Mouse (Mus musculus) spleen, adult 2 months (tissue): Measurements from ENCODE around the gene Slc26a1. TPM values are rescaled to one million over a fixed set of nuclear protein-coding genes. Genes with fewer than 3 reads are reported as not detected.
A peak's percentile ranks its signal among the peaks of the same experiment; 100 is the strongest.

Source experiments
- DNase-seq, 2 experiments: peaks; one replicate each; pipeline versions ENCODE4 v3.0.0 to v3.0.0-alpha.2; 2012 to 2021; ENCODE audit warnings: low spot score in 2 of 2, low read depth in 1 of 2
- H3K27ac ChIP-seq: fragments of 200-500 bp; 2 replicates; pipeline ENCODE4 v1.5.1; 2012; ENCODE audit warnings: low read length, inconsistent platforms; ENCODE audit not compliant: insufficient read depth
- H3K27me3 ChIP-seq: fragments of 200-500 bp; 2 replicates; pipeline ENCODE4 v1.6.1; 2012; ENCODE audit warnings: mild to moderate bottlenecking, moderate library complexity, low read length, inconsistent platforms; ENCODE audit not compliant: control insufficient read depth, insufficient read depth
- H3K36me3 ChIP-seq: fragments of 200-500 bp; 2 replicates; pipeline ENCODE4 v1.6.1; 2012; ENCODE audit warnings: mild to moderate bottlenecking, low read length, inconsistent platforms; ENCODE audit not compliant: control insufficient read depth, insufficient read depth
- H3K4me1 ChIP-seq: fragments of 200-500 bp; 2 replicates; pipeline ENCODE4 v1.6.1; 2011; ENCODE audit warnings: inconsistent platforms; ENCODE audit not compliant: control insufficient read depth, insufficient read depth, insufficient read length
- H3K4me3 ChIP-seq: fragments of 200-500 bp; 2 replicates; pipeline ENCODE4 v1.5.1; 2011; ENCODE audit warnings: mild to moderate bottlenecking, inconsistent platforms; ENCODE audit not compliant: insufficient read depth, insufficient read length; ENCODE audit errors: extremely low read depth
- CTCF ChIP-seq: fragments of 200-500 bp; IDR thresholded peaks from 2 replicates; pipeline ENCODE4 v1.5.1; 2011; ENCODE audit warnings: mild to moderate bottlenecking, inconsistent platforms; ENCODE audit not compliant: insufficient read depth, insufficient read length, insufficient replicate concordance; ENCODE audit errors: extremely low read depth
- POLR2A ChIP-seq: fragments of 200-500 bp; IDR thresholded peaks from 2 replicates; pipeline ENCODE4 v1.6.1; 2011; ENCODE audit warnings: low read depth, low read length, inconsistent platforms
- WGBS: fragments of 180-500 bp; shearing (Covaris S2); methylation state at CpG from one replicate; pipeline ENCODE4 v1.1.7; 2018; 5-methylcytosine and 5-hydroxymethylcytosine counted together
- polyA plus RNA-seq: library from polyadenylated mRNA; depleted of rRNA; stranded (reverse); fragments of >200 nt; gene quantifications from 2 replicates; pipeline ENCODE4 v1.2.3, GENCODE M21; 2012; rRNA removed

The Slc26a1 gene
- polyA plus RNA-seq, 1 experiment: 1.0 TPM

DNA sequence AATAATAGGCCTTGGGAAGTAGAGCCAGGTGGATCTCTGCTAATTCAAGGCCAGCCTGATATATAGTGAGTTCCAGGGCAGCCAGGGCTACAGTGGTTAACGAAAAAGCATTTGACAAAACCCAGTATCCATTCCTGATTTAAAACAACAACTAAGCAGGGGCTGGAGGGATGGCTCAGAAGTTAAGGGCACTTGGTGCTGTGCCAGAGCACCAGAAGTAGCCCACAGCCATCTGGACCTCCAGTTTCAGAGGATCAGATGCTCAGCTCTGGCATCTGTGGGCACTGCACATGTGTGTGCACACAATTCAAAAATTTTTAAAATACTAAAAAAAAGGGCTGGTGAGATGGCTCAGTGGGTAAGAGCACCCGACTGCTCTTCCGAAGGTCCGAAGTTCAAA lies 41.7 kb downstream of the Slc26a1 start:
- H3K27me3 ChIP-seq: no peaks in the 10 kb centered on the region
- no peak for DNase-seq
- H3K27ac ChIP-seq: no peak overlapping the region
- H3K36me3 ChIP-seq: peaks cover 2% of the 10 kb centered on the region
- no peak overlapping the region for H3K4me3 ChIP-seq
- H3K4me1 ChIP-seq: no peaks in the 10 kb centered on the region
- WGBS: 90% methylated on average over 4 of the region's 4 CpGs
- no peak for TF ChIP-seq POLR2A

- Histone ChIP-seq H3K36me3 (no peaks in the 10 kb centered on the region), H3K4me1 (peaks cover 2% of the 10 kb centered on the region; the same call in 1 of the 2 replicates), H3K27ac (peak within 1 kb of the TSS; percentile 91), H3K27me3 (no peaks in the 10 kb centered on the region), H3K4me3 (peak within 1 kb of the TSS; percentile 77)
- under 1% methylated on average over 58 of the region's 58 CpGs for WGBS
- peak; percentile 88 to 91 for DNase-seq
- TF ChIP-seq POLR2A: peak; percentile 95
- TF ChIP-seq CTCF: no peak
Observed at GRCm38 (mm10) chr5:108629634-108630483, 45.5 kb downstream of the Slc26a1 start, which contains the start of the genes Gak and Tmem175. Gene Gak, minus strand, starts transcription at chr5:108629755. Gene Tmem175, plus strand, starts transcription at chr5:108629770.

DNA sequence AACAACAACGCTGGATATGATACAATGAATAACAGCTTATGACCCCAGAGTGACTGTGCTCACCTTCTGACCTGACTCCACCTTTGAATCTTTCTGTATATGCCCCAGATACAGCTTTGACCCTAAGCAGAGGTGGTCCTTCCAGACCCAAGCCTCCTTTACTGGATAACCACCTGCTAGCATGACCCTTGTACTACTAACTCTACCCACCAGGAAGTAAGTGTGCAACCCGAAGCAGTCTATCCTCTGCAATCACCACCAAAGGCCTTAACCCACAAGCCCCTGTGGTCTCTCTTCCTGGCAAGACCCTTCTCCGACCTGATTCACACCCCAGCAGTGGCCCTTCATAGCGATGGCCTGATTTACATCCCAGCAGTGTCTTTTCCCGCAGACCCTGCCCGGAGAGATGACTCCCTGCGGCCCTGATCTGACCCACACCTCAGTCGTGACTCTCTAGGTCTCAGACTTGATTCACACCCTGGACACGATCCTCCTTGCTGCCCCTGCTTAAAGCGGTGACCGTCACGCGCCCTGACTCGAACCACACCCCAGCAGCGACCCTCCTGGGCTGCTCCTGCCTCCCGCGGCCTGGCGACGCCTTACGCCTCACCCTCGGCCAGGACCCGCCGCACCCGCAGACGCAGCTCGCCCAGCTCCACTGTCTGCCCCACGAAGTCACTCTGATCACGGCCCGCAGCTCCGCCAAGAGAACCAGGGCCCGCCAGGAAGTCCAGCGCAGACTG lies 46.3 kb downstream of the Slc26a1 start:
- H3K27me3 ChIP-seq: no peaks in the 10 kb centered on the region
- peak overlapping the region; percentile 91 for H3K27ac ChIP-seq
- H3K4me1 ChIP-seq: peaks cover 2% of the 10 kb centered on the region; the same call in 1 of the 2 replicates
- TF ChIP-seq POLR2A (no peak), CTCF (no peak)
- peaks cover 6% of the 10 kb centered on the region for H3K36me3 ChIP-seq
- DNase-seq: peak in 1 of 2 experiments; percentile 14
- H3K4me3 ChIP-seq: peak overlapping the region; percentile 77
- WGBS: under 1% methylated on average over 32 of the region's 32 CpGs

DNA sequence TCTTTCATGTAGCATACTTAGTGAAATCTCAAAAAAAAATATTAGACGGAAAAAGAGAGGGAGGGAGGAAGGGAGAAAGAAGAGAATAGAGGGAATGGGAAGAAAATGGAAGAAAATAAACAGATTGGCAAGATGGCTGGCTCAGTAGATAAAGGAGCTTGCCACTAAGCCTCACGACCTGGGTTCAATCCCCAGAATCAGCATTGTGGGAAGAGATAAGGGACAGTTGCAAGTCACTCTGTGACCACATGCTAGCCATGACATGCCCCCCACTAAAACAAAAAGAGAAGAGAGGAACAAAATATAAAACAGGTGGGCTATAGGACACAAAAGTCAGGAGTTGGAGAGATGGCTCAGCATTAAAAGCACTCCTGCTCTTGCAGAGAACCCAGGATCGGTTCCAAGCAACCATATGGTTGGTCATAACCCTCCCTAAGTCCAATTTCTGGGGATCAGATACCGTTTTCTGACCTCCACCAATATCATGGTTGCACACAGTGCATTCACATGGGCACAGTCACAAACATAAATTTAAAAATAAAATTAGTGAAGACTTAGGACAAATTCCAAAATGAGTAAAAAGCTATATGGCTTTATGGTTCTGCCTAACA lies 49.2 kb downstream of the Slc26a1 start:
- peaks cover 28% of the 10 kb centered on the region for H3K36me3 ChIP-seq
- H3K4me3 ChIP-seq: no peak overlapping the region
- H3K27me3 ChIP-seq: no peaks in the 10 kb centered on the region
- peaks cover 2% of the 10 kb centered on the region; the same call in 1 of the 2 replicates for H3K4me1 ChIP-seq
- DNase-seq: no peak
- 77% methylated on average over 4 of the region's 4 CpGs for WGBS
- TF ChIP-seq POLR2A (no peak), CTCF (no peak)
- H3K27ac ChIP-seq: no peak overlapping the region

DNA sequence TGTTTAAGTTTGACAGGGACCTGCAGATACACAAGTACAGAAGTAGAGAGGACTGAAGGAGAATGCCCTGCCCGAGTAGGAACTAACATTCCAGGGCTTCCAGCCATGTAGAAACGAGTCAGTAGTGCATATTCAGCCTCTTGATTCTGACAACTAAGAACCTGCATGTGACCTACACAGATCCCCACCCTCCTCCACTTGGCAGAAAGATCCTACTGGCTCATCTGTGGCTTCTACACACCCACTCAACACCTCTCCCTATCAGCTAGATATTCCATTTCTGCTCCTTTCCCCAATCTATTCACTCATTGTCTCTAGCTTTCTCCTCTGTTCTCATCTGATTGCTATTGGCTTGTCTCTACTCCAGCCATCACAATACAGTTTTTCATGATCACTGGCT lies 53.5 kb downstream of the Slc26a1 start:
- peaks cover 39% of the 10 kb centered on the region for H3K36me3 ChIP-seq
- 76% methylated on average over 2 of the region's 2 CpGs for WGBS
- no peak overlapping the region for H3K4me3 ChIP-seq
- DNase-seq: no peak
- TF ChIP-seq POLR2A: no peak
- TF ChIP-seq CTCF: no peak
- H3K27me3 ChIP-seq: no peaks in the 10 kb centered on the region
- H3K27ac ChIP-seq: no peak overlapping the region
- no peaks in the 10 kb centered on the region for H3K4me1 ChIP-seq

Other genes starting within 250 kb of the Slc26a1 start
- gene Atp5k, start 241.1 kb downstream of the Slc26a1 start, polyA plus RNA-seq: 18.3 and 18.7 TPM in 2 replicates
- gene Mfsd7a, start 226.7 kb downstream of the Slc26a1 start, polyA plus RNA-seq: 3.7 and 3.8 TPM in 2 replicates
- gene Pcgf3, start 214.3 kb downstream of the Slc26a1 start, polyA plus RNA-seq: 3.1 and 3.9 TPM in 2 replicates
- 0.05 TPM in 1 of 2 replicates, not detected in the other for gene Cplx1, start 125.5 kb downstream of the Slc26a1 start, polyA plus RNA-seq
- gene Gak, start 45.8 kb downstream of the Slc26a1 start, polyA plus RNA-seq: 69.2 and 80.0 TPM in 2 replicates
- gene Tmem175, start 45.8 kb downstream of the Slc26a1 start, polyA plus RNA-seq: 33.2 and 34.0 TPM in 2 replicates
- gene Idua, start 15.2 kb downstream of the Slc26a1 start, polyA plus RNA-seq: 35.8 and 37.1 TPM in 2 replicates
- 18.6 and 21.0 TPM in 2 replicates for gene Dgkq, start 5.9 kb downstream of the Slc26a1 start, polyA plus RNA-seq
- gene Fgfrl1, start 16.8 kb upstream of the Slc26a1 start, polyA plus RNA-seq: 10.1 and 12.6 TPM in 2 replicates
- gene Rnf212, start 99.4 kb upstream of the Slc26a1 start, polyA plus RNA-seq: 1.4 and 2.5 TPM in 2 replicates
- 0.54 and 0.75 TPM in 2 replicates for gene Tmed11, start 119.8 kb upstream of the Slc26a1 start, polyA plus RNA-seq
- gene Vmn2r8, start 133.3 kb upstream of the Slc26a1 start, polyA plus RNA-seq: not detected in 2 replicates
- not detected in 2 replicates for gene Vmn2r9, start 177.0 kb upstream of the Slc26a1 start, polyA plus RNA-seq